In genomic region chr1:143640650-143641407, GRCm38 (mm10) we compare ENCODE assay signal across 8 mouse cellular contexts. TPM values are rescaled to one million over a fixed set of nuclear protein-coding genes. Genes with fewer than 3 reads are reported as not detected.
DNase-seq lines count a peak whose midpoint lies in the region; ATAC-seq and TF ChIP-seq lines count a peak whose summit lies in the region.

B3galt2 (plus strand) TSS chr1:143640664.

- H3K9me3 ChIP-seq in midbrain, embryonic 12.5 days, result no peaks in the 10 kb centered on the region
- H3K9me3 ChIP-seq in stomach, embryonic 16.5 days (replicated peaks; ENCODE audit: control insufficient read depth, low read length), result no peaks in the 10 kb centered on the region

- TF ChIP-seq POLR2A in kidney, adult 2 months (IDR thresholded peaks at IDR 0.05; ENCODE audit: low read depth, low read length), result no peak

- H3K4me1 ChIP-seq in kidney, adult 2 months (ENCODE audit: control insufficient read depth, insufficient read depth, low read length), result no peaks in the 10 kb centered on the region
- peaks cover under 1% of the 10 kb centered on the region; the same call in 1 of the 2 replicates for H3K4me1 ChIP-seq in brown adipose tissue, adult 24 weeks (ENCODE audit: control insufficient read depth, insufficient read depth, insufficient read length, low read length)
- H3K4me1 ChIP-seq in midbrain, embryonic 12.5 days, result peaks cover 7% of the 10 kb centered on the region; the same call in 1 of the 2 replicates
- H3K4me1 ChIP-seq in stomach, embryonic 16.5 days (ENCODE audit: control insufficient read depth, insufficient read depth, low read length), result peaks cover 8% of the 10 kb centered on the region

- no peak for TF ChIP-seq CTCF in kidney, adult 2 months (conservative IDR thresholded peaks at IDR 0.05; ENCODE audit: insufficient read depth, insufficient read length, low read depth, low read length)
- no peak for TF ChIP-seq CTCF in layer of hippocampus, adult 2 months (conservative IDR thresholded peaks at IDR 0.05)

- H3K27me3 ChIP-seq in kidney, adult 2 months (replicated peaks; ENCODE audit: control insufficient read depth, insufficient read depth, low read length), result no peaks in the 10 kb centered on the region
- no peaks in the 10 kb centered on the region for H3K27me3 ChIP-seq in midbrain, embryonic 12.5 days
- H3K27me3 ChIP-seq in stomach, embryonic 16.5 days (ENCODE audit: control insufficient read depth, insufficient read depth, low read length), result no peaks in the 10 kb centered on the region

- peak; percentile 85 for ATAC-seq in midbrain, embryonic 12.5 days (ENCODE audit: low FRiP score, low read depth)
- no peak for ATAC-seq in stomach, embryonic 16.5 days (ENCODE audit: insufficient read depth, low FRiP score)

- no peak for DNase-seq in kidney, adult 2 months
- DNase-seq in kidney, postnatal 14 days, result no peak
- DNase-seq in frontal cortex, postnatal 14 days (ENCODE audit: low spot score in 2 of 2), result peak; percentile 54 to 64
- peak; percentile 75 to 83 for DNase-seq in layer of hippocampus, adult 2 months (ENCODE audit: low spot score in 2 of 2)
- no peak for DNase-seq in adipocyte (ENCODE audit: low spot score)

- no peaks in the 10 kb centered on the region for H3K36me3 ChIP-seq in kidney, adult 2 months (ENCODE audit: control insufficient read depth, insufficient read depth, low read length)
- H3K36me3 ChIP-seq in midbrain, embryonic 12.5 days, result no peaks in the 10 kb centered on the region
- no peaks in the 10 kb centered on the region for H3K36me3 ChIP-seq in stomach, embryonic 16.5 days (ENCODE audit: control insufficient read depth, insufficient read depth, low read length)

- peak within 1 kb of the TSS; percentile 11; the same call in 1 of the 2 replicates for H3K4me3 ChIP-seq in kidney, adult 2 months (ENCODE audit: insufficient read depth, low read depth, low read length)
- peak within 1 kb of the TSS; percentile 54 for H3K4me3 ChIP-seq in brown adipose tissue, adult 24 weeks (ENCODE audit: insufficient read depth, low read depth, low read length)
- peak within 1 kb of the TSS; percentile 77 for H3K4me3 ChIP-seq in layer of hippocampus, adult 2 months
- H3K4me3 ChIP-seq in midbrain, embryonic 12.5 days, result peak within 1 kb of the TSS; percentile 42
- peak within 1 kb of the TSS; percentile 33 for H3K4me3 ChIP-seq in stomach, embryonic 16.5 days (replicated peaks; ENCODE audit: low read length)

- peak within 1 kb of the TSS; percentile 59 for H3K9ac ChIP-seq in midbrain, embryonic 12.5 days (replicated peaks)
- peak within 1 kb of the TSS; percentile 60 for H3K9ac ChIP-seq in stomach, embryonic 16.5 days (ENCODE audit: low read length)

- H3K4me2 ChIP-seq in midbrain, embryonic 12.5 days (replicated peaks), result peak within 1 kb of the TSS; percentile 49
- H3K4me2 ChIP-seq in stomach, embryonic 16.5 days (ENCODE audit: low read depth, low read length), result peak within 1 kb of the TSS; percentile 46

- WGBS in kidney, adult 2 months, result 43% methylated on average over 15 of the region's 15 CpGs
- 30% methylated on average over 15 of the region's 15 CpGs for WGBS in midbrain, embryonic 12.5 days
- WGBS in stomach, embryonic 16.5 days, result 39% methylated on average over 15 of the region's 15 CpGs

- H3K27ac ChIP-seq in kidney, adult 2 months (ENCODE audit: insufficient read depth, low read depth, low read length), result no peak within 1 kb of the TSS
- peak within 1 kb of the TSS; percentile 37 for H3K27ac ChIP-seq in brown adipose tissue, adult 24 weeks (replicated peaks; ENCODE audit: low read depth, low read length)
- peak within 1 kb of the TSS; percentile 98 for H3K27ac ChIP-seq in layer of hippocampus, adult 2 months
- H3K27ac ChIP-seq in midbrain, embryonic 12.5 days (replicated peaks), result peak within 1 kb of the TSS; percentile 94
- peak within 1 kb of the TSS; percentile 46; the same call in 1 of the 2 replicates for H3K27ac ChIP-seq in stomach, embryonic 16.5 days (ENCODE audit: low read length)

RNA-seq across cellular contexts. Expression of gene B3galt2, which starts in this region (rescaled TPM):
- polyA plus RNA-seq in kidney, adult 2 months (2012; rRNA removed), result 0.41 and 0.50 TPM in 2 replicates
- 7.6 and 18.1 TPM in 2 replicates for polyA plus RNA-seq in brown adipose tissue, adult 24 weeks (2012; ENCODE audit: insufficient read depth, insufficient read length, missing spikeins)
- 10 to 100 TPM; 19.2 to 21.5 TPM for total RNA-seq in layer of hippocampus, adult 2 months (2021)
- 1.8 and 2.2 TPM in 2 replicates for polyA plus RNA-seq in midbrain, embryonic 12.5 days (2016; fragmentation: Nextera tagmentation; extraction: Ambion mirVana)
- 0.27 and 0.49 TPM in 2 replicates for polyA plus RNA-seq in stomach, embryonic 16.5 days (2015; fragmentation: Nextera tagmentation; extraction: Ambion mirVana)

Comparison
In these comparisons a context has a peak if more than half of its experiments do, and no peak if none do; other contexts are left out.
1. DNase-seq: peak in frontal cortex, postnatal 14 days (2 of 2) and layer of hippocampus, adult 2 months (2 of 2); none in kidney, adult 2 months (single experiment), kidney, postnatal 14 days (single experiment) and adipocyte (single experiment).
2. H3K4me3 ChIP-seq: peak in every context shown above with its lines; median percentile 77 in layer of hippocampus, adult 2 months; 54 in brown adipose tissue, adult 24 weeks; 42 in midbrain, embryonic 12.5 days; 33 in stomach, embryonic 16.5 days; 11 in kidney, adult 2 months.